Mouse (Mus musculus) midbrain, embryonic 12.5 days (tissue): ENCODE data around the gene Vmn2r33. TPM values are rescaled to one million over a fixed set of nuclear protein-coding genes. Genes with fewer than 3 reads are reported as not detected.
"Not testable (repeated sequence)": the region's sequence is repeated elsewhere in the genome, so short reads cannot be mapped to it uniquely, and the experiment has no call there.

Experiments
- ATAC-seq: fragments of 200-750 bp; cut with Nextera tagmentation; 2 replicates; pipeline ENCODE4 v1.8.0; 2017; ENCODE audit warnings: low read depth, moderate TSS enrichment, moderate library complexity; ENCODE audit not compliant: low FRiP score
- H3K27ac ChIP-seq: fragments of 300-500 bp; sonication (generic); replicated peaks from 2 replicates; pipeline ENCODE4 v1.5.1; 2016; ENCODE audit warnings: mild to moderate bottlenecking
- H3K27me3 ChIP-seq: fragments of 300-500 bp; sonication (generic); 2 replicates; pipeline ENCODE4 v1.6.1; 2016; ENCODE audit warnings: mild to moderate bottlenecking
- H3K36me3 ChIP-seq: fragments of 300-500 bp; sonication (generic); 2 replicates; pipeline ENCODE4 v1.6.1; 2016
- H3K4me1 ChIP-seq: fragments of 300-500 bp; sonication (generic); 2 replicates; pipeline ENCODE4 v1.6.1; 2016
- H3K4me2 ChIP-seq: fragments of 300-500 bp; sonication (generic); replicated peaks from 2 replicates; pipeline ENCODE4 v1.6.1; 2016; ENCODE audit warnings: mild to moderate bottlenecking, moderate library complexity
- H3K4me3 ChIP-seq: fragments of 300-500 bp; sonication (generic); 2 replicates; pipeline ENCODE4 v1.5.1; 2016; ENCODE audit warnings: mild to moderate bottlenecking
- H3K9ac ChIP-seq: fragments of 300-500 bp; sonication (generic); replicated peaks from 2 replicates; pipeline ENCODE4 v1.6.1; 2016; ENCODE audit warnings: mild to moderate bottlenecking, moderate library complexity
- H3K9me3 ChIP-seq: fragments of 300-500 bp; sonication (generic); 2 replicates; pipeline ENCODE4 v1.6.1; 2016; ENCODE audit warnings: mild to moderate bottlenecking
- polyA plus RNA-seq: library from polyadenylated mRNA; unstranded; fragments of >200 nt; fragmentation: Nextera tagmentation; extraction: Ambion mirVana; gene quantifications from 2 replicates; pipeline ENCODE4 v1.2.1, GENCODE M21; 2016

The Vmn2r33 gene
- not detected in 2 replicates for polyA plus RNA-seq

DNA sequence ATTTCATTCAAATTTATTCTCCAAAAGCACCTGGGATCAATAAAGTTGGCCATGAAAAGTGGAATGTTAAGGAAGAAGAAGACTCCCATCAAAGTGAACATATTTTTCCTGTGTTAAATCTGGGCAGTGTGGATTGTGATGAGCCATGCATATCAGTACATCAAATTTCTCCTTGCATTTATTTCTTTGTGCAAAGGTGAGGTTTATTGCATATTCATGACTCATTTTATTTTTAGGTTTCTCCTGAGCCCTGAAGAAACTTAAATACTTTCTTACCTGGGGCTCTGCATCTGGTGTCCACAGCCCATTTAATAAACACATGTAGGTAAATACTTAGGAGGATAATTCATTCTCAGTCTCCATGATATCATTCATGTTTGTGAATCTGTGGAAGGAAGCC is at the start of gene Vmn2r33:
Gene Vmn2r33 (minus strand): TSS at position 101 of the 400 bp plus-strand sequence.
- H3K36me3 ChIP-seq, H3K9me3 ChIP-seq, ATAC-seq, H3K9ac ChIP-seq, H3K27ac ChIP-seq, H3K4me2 ChIP-seq, H3K27me3 ChIP-seq, H3K4me1 ChIP-seq, H3K4me3 ChIP-seq: not testable (repeated sequence)

Other genes starting within 250 kb of the Vmn2r33 start
- gene Vmn2r30, start 229.2 kb downstream of the Vmn2r33 start, polyA plus RNA-seq, result not detected in 2 replicates
- gene Gm45783, start 192.2 kb downstream of the Vmn2r33 start, polyA plus RNA-seq, result not detected in 2 replicates
- not detected in 2 replicates for gene Vmn2r31, start 167.1 kb downstream of the Vmn2r33 start, polyA plus RNA-seq
- gene Vmn2r32, start 86.8 kb downstream of the Vmn2r33 start, polyA plus RNA-seq, result not detected in 2 replicates
- not detected in 2 replicates for gene Vmn2r34, start 122.7 kb upstream of the Vmn2r33 start, polyA plus RNA-seq